Mouse (Mus musculus) kidney, postnatal 4 days (tissue): ENCODE data around the gene Ngfr.
"Not testable (repeated sequence)": the region's sequence is repeated elsewhere in the genome, so short reads cannot be mapped to it uniquely, and the experiment has no call there.

Source experiments
- DNase-seq, 2 experiments: peaks; one replicate each; pipeline ENCODE4 v3.0.0; 2021; ENCODE audit warnings: mixed read lengths in 2 of 2

Gene Ngfr

GRCm38 (mm10) chr11:95587423-95587951 lies at the start of gene Ngfr:
TSS of gene Ngfr (minus strand) at chr11:95587735.
- DNase-seq, result peak; percentile 68 to 81

GRCm38 (mm10) chr11:95635030-95635429 lies 47.5 kb upstream of the Ngfr start:
- no peak for DNase-seq

GRCm38 (mm10) chr11:95633512-95634000 lies 46.0 kb upstream of the Ngfr start:
- no peak for DNase-seq

GRCm38 (mm10) chr11:95632474-95632873 lies 44.9 kb upstream of the Ngfr start:
- DNase-seq, result no peak

GRCm38 (mm10) chr11:95631301-95631700 lies 43.8 kb upstream of the Ngfr start:
- peak; percentile 59 to 68 for DNase-seq

GRCm38 (mm10) chr11:95630558-95630957 lies 43.0 kb upstream of the Ngfr start:
- no peak for DNase-seq

- no peak for DNase-seq
Observed at GRCm38 (mm10) chr11:95622426-95622825, 34.9 kb upstream of the Ngfr start.

- no peak for DNase-seq
Observed at GRCm38 (mm10) chr11:95621541-95622130, 34.1 kb upstream of the Ngfr start.

- peak; percentile 67 to 81 for DNase-seq
Observed at GRCm38 (mm10) chr11:95621010-95621409, 33.5 kb upstream of the Ngfr start.

- no peak for DNase-seq
Observed at GRCm38 (mm10) chr11:95619886-95620444, 32.4 kb upstream of the Ngfr start.

GRCm38 (mm10) chr11:95619081-95619480 lies 31.5 kb upstream of the Ngfr start:
- DNase-seq, result no peak

- DNase-seq, result no peak
Observed at GRCm38 (mm10) chr11:95617785-95618465, 30.4 kb upstream of the Ngfr start.

GRCm38 (mm10) chr11:95614739-95615138 lies 27.2 kb upstream of the Ngfr start:
- no peak for DNase-seq

GRCm38 (mm10) chr11:95611283-95611682 lies 23.7 kb upstream of the Ngfr start:
- DNase-seq, result no peak

- DNase-seq, result no peak
Observed at GRCm38 (mm10) chr11:95610391-95610902, 22.9 kb upstream of the Ngfr start.

GRCm38 (mm10) chr11:95609924-95610323 lies 22.4 kb upstream of the Ngfr start:
- DNase-seq, result no peak

GRCm38 (mm10) chr11:95607286-95607685 lies 19.8 kb upstream of the Ngfr start:
- not testable (repeated sequence) for DNase-seq

- no peak for DNase-seq
Observed at GRCm38 (mm10) chr11:95598214-95599062, 10.9 kb upstream of the Ngfr start.

GRCm38 (mm10) chr11:95597741-95598140 lies 10.2 kb upstream of the Ngfr start:
- no peak for DNase-seq

- peak; percentile 54 to 62 for DNase-seq
Observed at GRCm38 (mm10) chr11:95596704-95597103, 9.2 kb upstream of the Ngfr start.

- peak in 1 of 2 experiments; percentile 58 for DNase-seq
Observed at GRCm38 (mm10) chr11:95596150-95596515, 8.6 kb upstream of the Ngfr start.

- peak in 1 of 2 experiments; percentile 70 for DNase-seq
Observed at GRCm38 (mm10) chr11:95595438-95596149, 8.1 kb upstream of the Ngfr start.
